In genomic region chr11:94936045-94936444, GRCm38 (mm10) we compare ENCODE assay signal across 9 mouse cellular contexts. TPM values are rescaled to one million over a fixed set of nuclear protein-coding genes. Genes with fewer than 3 reads are reported as not detected.
DNase-seq lines count a peak whose midpoint lies in the region; ATAC-seq and TF ChIP-seq lines count a peak whose summit lies in the region.
"Had no signal": no experiment of that assay in that cellular context is flagged by ENCODE, and none has a peak within 500 bp of the region (broad histone marks: within the 10 kb centered on the region; RNA-seq: fewer than 3 reads in every experiment).

Col1a1 (plus strand) TSS chr11:94936224.

- no peaks in the 10 kb centered on the region for H3K36me3 ChIP-seq in forebrain, embryonic 14.5 days (ENCODE audit: control insufficient read depth, insufficient read depth, low read length)
- peaks cover 33% of the 10 kb centered on the region for H3K36me3 ChIP-seq in limb, embryonic 14.5 days (ENCODE audit: control insufficient read depth, insufficient read depth, low read length)
- H3K36me3 ChIP-seq in midbrain, postnatal 0 days (ENCODE audit: insufficient read depth, low read length): no peaks in the 10 kb centered on the region

- peak within 1 kb of the TSS; percentile 51 for H3K4me2 ChIP-seq in forebrain, embryonic 14.5 days (ENCODE audit: low read length)
- peak within 1 kb of the TSS; percentile 73 for H3K4me2 ChIP-seq in limb, embryonic 14.5 days (replicated peaks; ENCODE audit: low read depth, low read length, severe bottlenecking)
- peak within 1 kb of the TSS; percentile 66 for H3K4me2 ChIP-seq in midbrain, postnatal 0 days (ENCODE audit: low read depth, low read length, poor library complexity, severe bottlenecking)

- H3K9me3 ChIP-seq in forebrain, embryonic 14.5 days (replicated peaks; ENCODE audit: control insufficient read depth, low read length): no peaks in the 10 kb centered on the region
- no peaks in the 10 kb centered on the region for H3K9me3 ChIP-seq in limb, embryonic 14.5 days (ENCODE audit: control insufficient read depth, low read length)
- H3K9me3 ChIP-seq in midbrain, postnatal 0 days (ENCODE audit: low read length): no peaks in the 10 kb centered on the region

- H3K9ac ChIP-seq in forebrain, embryonic 14.5 days (ENCODE audit: low read length): no peak within 1 kb of the TSS
- H3K9ac ChIP-seq in limb, embryonic 14.5 days (ENCODE audit: low read depth, low read length, severe bottlenecking): peak within 1 kb of the TSS; percentile 93
- no peak within 1 kb of the TSS for H3K9ac ChIP-seq in midbrain, postnatal 0 days (replicated peaks; ENCODE audit: low read length, poor library complexity, severe bottlenecking)

- TF ChIP-seq POLR2A in limb, embryonic 14.5 days (IDR thresholded peaks at IDR 0.05; ENCODE audit: borderline replicate concordance, extremely low read depth, insufficient read depth, insufficient read length): peak; percentile 100

- intact Hi-C loops in left cerebral cortex, postnatal 14 days (cut with DNase I): loop anchor here (1.0 kb wide), 2 partner anchors 70 to 206 kb away; no protein-coding TSS in a partner anchor

- peak within 1 kb of the TSS; percentile 23; the same call in 1 of the 2 replicates for H3K4me3 ChIP-seq in forebrain, embryonic 14.5 days (ENCODE audit: low read depth, low read length)
- H3K4me3 ChIP-seq in limb, embryonic 14.5 days (replicated peaks; ENCODE audit: low read length): peak within 1 kb of the TSS; percentile 75
- H3K4me3 ChIP-seq in midbrain, postnatal 0 days (ENCODE audit: low read depth, low read length): peak within 1 kb of the TSS; percentile 34

- ATAC-seq in forebrain, embryonic 14.5 days: no peak
- peak; percentile 69 for ATAC-seq in limb, embryonic 14.5 days (ENCODE audit: low FRiP score, low read depth)
- no peak for ATAC-seq in midbrain, postnatal 0 days (ENCODE audit: low FRiP score)

- no peak for TF ChIP-seq CTCF in midbrain, postnatal 0 days (IDR thresholded peaks at IDR 0.05)

- DNase-seq in left cerebral cortex, postnatal 14 days (ENCODE audit: low spot score in 2 of 2): no peak
- no peak for DNase-seq in left cerebral cortex, adult 11 months (ENCODE audit: low spot score)
- no peak for DNase-seq in forebrain, embryonic 14.5 days (ENCODE audit: low spot score)
- DNase-seq in heart, postnatal 4 days: peak; percentile 87
- peak; percentile 92 for DNase-seq in limb, embryonic 14.5 days (ENCODE audit: low spot score)
- DNase-seq in midbrain, postnatal 0 days (ENCODE audit: low spot score): no peak
- DNase-seq in embryo, embryonic 11 days: no peak
- no peak for DNase-seq in cerebellum, adult 9-10 months

- 15% methylated on average over 19 of the region's 19 CpGs for WGBS in forebrain, embryonic 14.5 days
- 11% methylated on average over 19 of the region's 19 CpGs for WGBS in limb, embryonic 14.5 days
- WGBS in midbrain, postnatal 0 days: 20% methylated on average over 19 of the region's 19 CpGs

- H3K4me1 ChIP-seq in forebrain, embryonic 14.5 days (ENCODE audit: control insufficient read depth, insufficient read depth, low read length): peaks cover 8% of the 10 kb centered on the region
- H3K4me1 ChIP-seq in limb, embryonic 14.5 days (ENCODE audit: control insufficient read depth, insufficient read depth, low read length): peaks cover 44% of the 10 kb centered on the region
- H3K4me1 ChIP-seq in midbrain, postnatal 0 days (ENCODE audit: insufficient read depth, low read length): peaks cover 3% of the 10 kb centered on the region; the same call in 1 of the 2 replicates

- H3K27ac ChIP-seq in forebrain, embryonic 14.5 days (ENCODE audit: low read depth, low read length): no peak within 1 kb of the TSS
- peak within 1 kb of the TSS; percentile 93 for H3K27ac ChIP-seq in limb, embryonic 14.5 days (replicated peaks; ENCODE audit: low read depth, low read length)
- H3K27ac ChIP-seq in midbrain, postnatal 0 days (ENCODE audit: low read depth, low read length): no peak within 1 kb of the TSS

- H3K27me3 ChIP-seq in forebrain, embryonic 14.5 days (replicated peaks; ENCODE audit: control insufficient read depth, insufficient read depth, low read length): peaks cover 49% of the 10 kb centered on the region
- H3K27me3 ChIP-seq in limb, embryonic 14.5 days (ENCODE audit: control insufficient read depth, insufficient read depth, low read length): no peaks in the 10 kb centered on the region
- H3K27me3 ChIP-seq in midbrain, postnatal 0 days (ENCODE audit: insufficient read depth, low read length): peaks cover 47% of the 10 kb centered on the region

RNA-seq across cellular contexts. Expression of gene Col1a1, which starts in this region (rescaled TPM):
- total RNA-seq in left cerebral cortex, postnatal 14 days (2021): 10 to 100 TPM; 50.1 to 54.5 TPM
- 20.6 and 41.7 TPM in 2 replicates for polyA plus RNA-seq in forebrain, embryonic 14.5 days (2014; fragmentation: Nextera tagmentation; extraction: Ambion mirVana)
- 100 to 1,000 TPM; 861 to 965 TPM for total RNA-seq in heart, postnatal 4 days (2021)
- 1,421 and 1,570 TPM in 2 replicates for polyA plus RNA-seq in limb, embryonic 14.5 days (2012; rRNA removed)
- 2,528 and 2,873 TPM in 2 replicates for polyA plus RNA-seq in limb, embryonic 14.5 days (2014; fragmentation: Nextera tagmentation; extraction: Ambion mirVana)
- 44.7 and 50.3 TPM in 2 replicates for total RNA-seq in midbrain, postnatal 0 days (2014; rRNA removed)
- polyA plus RNA-seq in midbrain, postnatal 0 days (2015; fragmentation: Nextera tagmentation; extraction: Ambion mirVana): 65.4 and 67.5 TPM in 2 replicates
- total RNA-seq: neutrophil, adult 5-6 weeks had no signal

Comparison
In these comparisons a context has a peak if more than half of its experiments do, and no peak if none do; other contexts are left out.
1. RNA of gene Col1a1 (total RNA-seq): 861 to 965 TPM in heart, postnatal 4 days; 50.1 to 54.5 TPM in left cerebral cortex, postnatal 14 days and 44.7 to 50.3 TPM in midbrain, postnatal 0 days; every median in the first group is over 10 times any median in the second.
2. RNA of gene Col1a1 (polyA plus RNA-seq): 1,421 to 2,873 TPM in limb, embryonic 14.5 days; 65.4 to 67.5 TPM in midbrain, postnatal 0 days and 20.6 to 41.7 TPM in forebrain, embryonic 14.5 days; every median in the first group is over 10 times any median in the second.
3. DNase-seq: peak in heart, postnatal 4 days (single experiment) and limb, embryonic 14.5 days (single experiment); none in left cerebral cortex, postnatal 14 days (0 of 2), left cerebral cortex, adult 11 months (single experiment), forebrain, embryonic 14.5 days (single experiment), midbrain, postnatal 0 days (single experiment), embryo, embryonic 11 days (single experiment) and cerebellum, adult 9-10 months (single experiment).
4. H3K4me3 ChIP-seq: peak in every context shown above with its lines; median percentile 75 in limb, embryonic 14.5 days; 34 in midbrain, postnatal 0 days; 23 in forebrain, embryonic 14.5 days.
5. Peak in every context shown above with its lines, with median percentiles within 50 percentile points of each other: H3K4me2 ChIP-seq.